Mouse (Mus musculus) hindbrain, embryonic 14.5 days (tissue): ENCODE results near the gene Msl3. TPM values are rescaled to one million over a fixed set of nuclear protein-coding genes. Genes with fewer than 3 reads are reported as not detected.
"Not testable (repeated sequence)": the region's sequence is repeated elsewhere in the genome, so short reads cannot be mapped to it uniquely, and the experiment has no call there.

Source experiments
- ATAC-seq: fragments of 200-750 bp; cut with Nextera tagmentation; 2 replicates; pipeline ENCODE4 v1.8.0; 2017; ENCODE audit warnings: moderate number of reproducible peaks, mild to moderate bottlenecking, moderate TSS enrichment, moderate library complexity; ENCODE audit not compliant: low FRiP score
- DNase-seq: peaks from one replicate; pipeline ENCODE4 v3.0.0-alpha.2; 2015; ENCODE audit warnings: low spot score
- H3K27ac ChIP-seq: fragments of 300-500 bp; sonication (generic); 2 replicates; pipeline ENCODE4 v1.5.1; 2014; ENCODE audit warnings: mild to moderate bottlenecking, moderate library complexity
- H3K27me3 ChIP-seq: fragments of 300-500 bp; sonication (generic); 2 replicates; pipeline ENCODE4 v1.6.1; 2014; ENCODE audit warnings: mild to moderate bottlenecking, low read length, mixed read lengths; ENCODE audit not compliant: control insufficient read depth, insufficient read depth
- H3K36me3 ChIP-seq: fragments of 300-500 bp; sonication (generic); replicated peaks from 2 replicates; pipeline ENCODE4 v1.6.1; 2014; ENCODE audit not compliant: control insufficient read depth, insufficient read depth
- H3K4me1 ChIP-seq: fragments of 300-500 bp; sonication (generic); replicated peaks from 2 replicates; pipeline ENCODE4 v1.6.1; 2014; ENCODE audit warnings: antibody characterized with exemption, low read length, mixed read lengths; ENCODE audit not compliant: control insufficient read depth, insufficient read depth
- H3K4me2 ChIP-seq: fragments of 300-500 bp; sonication (generic); replicated peaks from 2 replicates; pipeline ENCODE4 v1.6.1; 2014; ENCODE audit warnings: mild to moderate bottlenecking, moderate library complexity
- H3K4me3 ChIP-seq: fragments of 300-500 bp; sonication (generic); replicated peaks from 2 replicates; pipeline ENCODE4 v1.5.1; 2014; ENCODE audit warnings: mild to moderate bottlenecking, low read length
- H3K9ac ChIP-seq: fragments of 300-500 bp; sonication (generic); 2 replicates; pipeline ENCODE4 v1.6.1; 2014
- H3K9me3 ChIP-seq: fragments of 300-500 bp; sonication (generic); 2 replicates; pipeline ENCODE4 v1.6.1; 2016; ENCODE audit warnings: low read length; ENCODE audit not compliant: control insufficient read depth
- WGBS: fragments of 180-500 bp; shearing (Covaris S2); extraction: QIAGEN DNeasy Blood & Tissue Kit; methylation state at CpG from one replicate; pipeline ENCODE4 v1.1.7; 2014; 5-methylcytosine and 5-hydroxymethylcytosine counted together
- polyA plus RNA-seq: library from polyadenylated mRNA; unstranded; fragments of >200 nt; fragmentation: Nextera tagmentation; extraction: Ambion mirVana; gene quantifications from 2 replicates; pipeline ENCODE4 v1.2.1, GENCODE M21; 2014

Msl3 gene
- polyA plus RNA-seq, result 19.9 and 22.3 TPM in 2 replicates

DNA sequence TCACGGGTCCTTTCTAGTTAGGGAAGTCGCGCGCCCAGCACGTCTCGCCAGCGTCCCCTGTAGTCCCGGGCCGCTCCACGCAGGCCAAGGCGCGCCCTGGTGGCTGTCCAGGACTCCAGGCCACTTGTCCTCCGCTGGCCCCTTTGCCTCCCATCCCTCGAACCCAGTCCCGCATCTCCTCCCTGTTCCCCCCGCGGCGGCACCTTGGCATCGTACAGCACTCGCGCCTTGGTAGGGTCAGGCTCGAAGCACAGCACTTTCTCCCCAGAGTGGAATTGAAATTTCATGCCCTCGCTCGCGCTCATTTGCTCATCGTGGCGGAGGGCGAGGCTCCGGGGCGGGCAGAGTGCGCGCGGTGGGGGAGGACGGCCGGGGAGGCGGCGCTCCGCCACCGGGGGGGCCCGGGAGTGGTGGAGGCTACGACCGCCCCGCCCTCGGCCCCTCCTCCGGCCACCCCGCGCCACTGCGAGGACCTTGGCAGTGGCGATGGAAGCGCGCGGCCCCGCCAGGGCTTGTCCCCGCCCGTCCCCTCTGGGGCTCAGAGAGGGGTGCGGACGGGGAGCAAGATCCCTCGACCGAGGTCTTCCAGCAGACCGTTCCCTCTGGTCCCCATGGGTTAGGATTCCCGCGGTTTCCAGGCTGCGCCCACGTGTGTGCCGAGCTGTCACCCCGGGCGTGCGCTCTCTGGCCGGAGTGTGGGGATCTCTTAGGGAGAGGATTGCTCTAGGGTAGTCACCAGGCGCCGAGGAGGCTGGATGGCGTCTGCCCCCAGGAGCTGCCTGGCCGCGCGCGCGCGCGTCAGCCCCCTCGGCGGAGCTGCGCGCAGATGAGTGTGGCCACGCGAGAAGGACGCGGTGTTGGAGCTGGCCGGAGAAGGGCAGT, at the start of gene Msl3:
Msl3 (minus strand) TSS at position 374 of the 882 bp plus-strand sequence.
- Histone ChIP-seq H3K27me3 (no peaks in the 10 kb centered on the region), H3K27ac (peak within 1 kb of the TSS; percentile 93), H3K36me3 (no peaks in the 10 kb centered on the region), H3K4me1 (no peaks in the 10 kb centered on the region), H3K4me3 (peak within 1 kb of the TSS; percentile 40), H3K9ac (peak within 1 kb of the TSS; percentile 53), H3K4me2 (peak within 1 kb of the TSS; percentile 80), H3K9me3 (no peaks in the 10 kb centered on the region)
- WGBS, result 15% methylated on average over 67 of the region's 88 CpGs
- ATAC-seq (peak; percentile 92), DNase-seq (peak; percentile 56)

- Histone ChIP-seq H3K9ac (no peak overlapping the region), H3K9me3 (no peaks in the 10 kb centered on the region), H3K27ac (no peak overlapping the region), H3K4me2 (no peak overlapping the region), H3K4me1 (no peaks in the 10 kb centered on the region), H3K4me3 (no peak overlapping the region), H3K27me3 (peaks cover 9% of the 10 kb centered on the region), H3K36me3 (no peaks in the 10 kb centered on the region)
- ATAC-seq, result no peak
- 59% methylated on average over 2 of the region's 2 CpGs for WGBS
- peak; percentile 28 for DNase-seq
These were observed 44.3 kb upstream of the Msl3 start for GRCm38 (mm10) chrX:168717969-168718368.

DNA sequence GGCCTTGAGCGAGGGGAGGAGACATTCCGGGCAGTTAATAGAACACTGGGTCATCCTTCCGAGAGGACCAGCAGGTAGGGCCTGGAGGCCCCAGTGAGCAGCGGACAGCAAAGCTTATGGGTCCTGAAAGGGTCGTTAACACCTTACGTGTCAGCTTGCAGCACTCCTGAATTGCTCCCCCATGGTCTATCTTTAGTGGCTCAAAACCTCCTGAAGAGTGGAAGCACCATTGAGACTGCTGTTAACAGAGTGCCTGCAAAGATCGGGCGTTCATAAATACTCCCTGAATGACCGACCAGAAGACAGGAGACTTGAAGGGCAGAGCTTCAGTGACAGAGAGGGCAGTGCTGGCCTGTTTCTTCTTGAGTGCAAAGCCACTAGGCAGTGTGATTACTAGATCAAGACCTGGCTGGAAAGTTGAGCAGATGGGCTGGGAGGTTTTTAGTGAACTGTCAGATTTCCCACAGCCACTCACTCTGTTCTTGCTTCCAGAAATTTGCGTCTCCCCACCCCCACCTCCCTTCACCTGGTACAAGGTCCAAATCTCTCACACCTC, 787 bp upstream of the Msl3 start:
- WGBS, result 21% methylated on average over 10 of the region's 10 CpGs
- Histone ChIP-seq H3K36me3 (no peaks in the 10 kb centered on the region), H3K4me3 (peak overlapping the region; percentile 40), H3K9ac (peak overlapping the region; percentile 53), H3K4me2 (peak overlapping the region; percentile 80), H3K27me3 (no peaks in the 10 kb centered on the region), H3K9me3 (no peaks in the 10 kb centered on the region), H3K4me1 (no peaks in the 10 kb centered on the region), H3K27ac (peak overlapping the region; percentile 93)
- peak; percentile 46; the same call in 1 of the 2 replicates for ATAC-seq
- peak; percentile 44 for DNase-seq

DNA sequence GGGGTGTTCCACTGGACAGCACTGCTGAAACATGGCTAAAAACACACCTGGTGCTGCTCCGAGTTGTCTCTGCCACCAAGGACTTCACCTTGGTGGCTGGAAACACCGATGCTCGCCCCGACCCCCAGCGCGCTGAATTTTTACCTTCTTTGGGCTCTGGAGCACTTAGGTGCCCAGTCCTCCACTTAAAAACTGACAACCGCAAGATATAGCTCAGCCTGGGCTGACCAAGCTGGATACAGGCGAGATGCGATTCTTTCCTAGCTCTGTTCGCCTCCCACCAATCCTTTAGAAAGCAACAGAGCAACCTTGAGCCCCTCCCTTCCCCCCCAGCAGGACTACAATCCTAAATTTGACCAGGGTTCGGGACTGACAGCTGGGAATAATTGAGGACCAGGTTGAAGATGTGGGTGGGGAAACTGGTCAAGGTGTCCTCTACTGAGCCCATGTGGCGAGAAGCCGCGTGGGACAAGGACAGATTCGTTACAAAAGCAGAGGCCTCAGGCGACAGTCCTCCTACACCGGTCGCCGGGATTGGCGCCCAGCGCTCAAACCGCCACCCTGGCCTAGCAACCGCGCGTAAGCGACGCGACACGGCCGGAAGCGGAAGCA, 679 bp downstream of the Msl3 start:
- H3K27ac ChIP-seq, result peak overlapping the region; percentile 93
- peak; percentile 77 for DNase-seq
- WGBS, result 14% methylated on average over 29 of the region's 31 CpGs
- peak overlapping the region; percentile 53 for H3K9ac ChIP-seq
- H3K36me3 ChIP-seq, result no peaks in the 10 kb centered on the region
- peak; percentile 12; the same call in 1 of the 2 replicates for ATAC-seq
- H3K4me1 ChIP-seq, result no peaks in the 10 kb centered on the region
- peak overlapping the region; percentile 40 for H3K4me3 ChIP-seq
- H3K27me3 ChIP-seq, result no peaks in the 10 kb centered on the region
- H3K4me2 ChIP-seq, result peak overlapping the region; percentile 80
- no peaks in the 10 kb centered on the region for H3K9me3 ChIP-seq

- 19% methylated on average over 9 of the region's 9 CpGs for WGBS
These were observed 1.3 kb downstream of the Msl3 start for GRCm38 (mm10) chrX:168672425-168672824.

GRCm38 (mm10) chrX:168663982-168664689, 9.6 kb downstream of the Msl3 start:
- Histone ChIP-seq H3K27me3 (0 out of 2 replicates have a peak, but pooled peaks cover 4% of the 10 kb centered on the region), H3K9ac (no peak overlapping the region), H3K4me1 (no peaks in the 10 kb centered on the region), H3K9me3 (no peaks in the 10 kb centered on the region), H3K4me3 (no peak overlapping the region), H3K36me3 (peaks cover 16% of the 10 kb centered on the region; the same call in 1 of the 2 replicates), H3K27ac (no peak overlapping the region), H3K4me2 (no peak overlapping the region)
- ATAC-seq, result no peak
- DNase-seq, result no peak
- 74% methylated on average over 12 of the region's 12 CpGs for WGBS

More at GRCm38 (mm10) chrX:168672425-168672824, 1.3 kb downstream of the Msl3 start:
- Histone ChIP-seq H3K27ac (peak overlapping the region; percentile 93; the same call in 1 of the 2 replicates), H3K4me1 (no peaks in the 10 kb centered on the region), H3K9ac (peak overlapping the region; percentile 53), H3K4me3 (peak overlapping the region; percentile 40), H3K4me2 (peak overlapping the region; percentile 80), H3K36me3 (no peaks in the 10 kb centered on the region), H3K27me3 (no peaks in the 10 kb centered on the region), H3K9me3 (no peaks in the 10 kb centered on the region)
- DNase-seq (peak; percentile 39), ATAC-seq (peak; percentile 56; the same call in 1 of the 2 replicates)

DNA sequence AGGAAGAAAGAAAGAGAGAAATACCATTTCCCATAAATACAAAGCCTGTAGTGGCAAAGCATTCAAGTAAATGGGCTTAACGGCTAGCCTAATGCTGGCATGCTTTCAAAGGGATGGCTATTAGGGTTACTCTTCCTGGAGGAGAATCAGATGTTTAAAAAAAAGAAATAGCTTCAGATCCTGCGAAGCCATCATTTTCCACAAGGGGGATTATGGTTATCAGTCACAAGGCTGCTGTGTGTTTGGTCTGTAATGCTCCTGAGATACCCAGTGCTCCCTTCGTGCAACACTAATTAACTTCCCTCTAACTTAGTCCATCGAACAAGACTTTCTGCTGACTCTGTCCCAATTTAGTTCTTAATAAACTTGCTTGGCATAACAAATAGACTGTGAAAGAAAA, 13.5 kb downstream of the Msl3 start:
- no peak for DNase-seq
- WGBS, result 73% methylated on average over 4 of the region's 4 CpGs
- no peaks in the 10 kb centered on the region for H3K9me3 ChIP-seq

GRCm38 (mm10) chrX:168659803-168660202, 13.9 kb downstream of the Msl3 start:
- not testable (repeated sequence) for H3K9me3 ChIP-seq, ATAC-seq
- peak; percentile 63 for DNase-seq

More for the DNA sequence above, 13.5 kb downstream of the Msl3 start:
- no peak overlapping the region for H3K9ac ChIP-seq
- peaks cover 12% of the 10 kb centered on the region for H3K36me3 ChIP-seq
- no peak for ATAC-seq
- no peak overlapping the region for H3K4me2 ChIP-seq
- H3K4me1 ChIP-seq, result no peaks in the 10 kb centered on the region
- no peak overlapping the region for H3K27ac ChIP-seq
- H3K4me3 ChIP-seq, result no peak overlapping the region
- H3K27me3 ChIP-seq, result 0 out of 2 replicates have a peak, but pooled peaks cover 4% of the 10 kb centered on the region

More at GRCm38 (mm10) chrX:168659803-168660202, 13.9 kb downstream of the Msl3 start:
- WGBS, result 64% methylated on average over 4 of the region's 4 CpGs
- H3K27ac ChIP-seq, H3K4me2 ChIP-seq, H3K4me1 ChIP-seq, H3K4me3 ChIP-seq, H3K9ac ChIP-seq, H3K27me3 ChIP-seq: not testable (repeated sequence)
- H3K36me3 ChIP-seq, result peaks cover 12% of the 10 kb centered on the region
